Mouse (Mus musculus) limb, embryonic 11.5 days (tissue): ENCODE measurements at regions not wholly inside any gene's neighbourhood (a gene's known extent, or its start where the extent isn't known, plus 50 kb on each side); places are given as distances from the start of the nearest gene placed in this dataset.

Experiments
- ATAC-seq: fragments of 200-750 bp; cut with Nextera tagmentation; 2 replicates; pipeline ENCODE4 v1.8.0; 2017; ENCODE audit warnings: low read depth; ENCODE audit not compliant: insufficient number of reproducible peaks, low FRiP score, low TSS enrichment
- DNase-seq: peaks from one replicate; pipeline ENCODE4 v3.0.0-alpha.2; 2015; ENCODE audit warnings: low spot score
- H3K27ac ChIP-seq: fragments of 300-500 bp; sonication (generic); replicated peaks from 2 replicates; pipeline ENCODE4 v1.5.1; 2014; ENCODE audit warnings: low read depth, mild to moderate bottlenecking, low read length
- H3K27me3 ChIP-seq: fragments of 300-500 bp; sonication (generic); 2 replicates; pipeline ENCODE4 v1.6.1; 2014; ENCODE audit warnings: mild to moderate bottlenecking, low read length, mixed read lengths; ENCODE audit not compliant: control insufficient read depth, insufficient read depth
- H3K36me3 ChIP-seq: fragments of 300-500 bp; sonication (generic); 2 replicates; pipeline ENCODE4 v1.6.1; 2014; ENCODE audit warnings: mild to moderate bottlenecking, low read length, moderate library complexity, mixed read lengths; ENCODE audit not compliant: control insufficient read depth, insufficient read depth
- H3K4me1 ChIP-seq: fragments of 300-500 bp; sonication (generic); 2 replicates; pipeline ENCODE4 v1.6.1; 2014; ENCODE audit warnings: low read length, mixed read lengths; ENCODE audit not compliant: control insufficient read depth, insufficient read depth
- H3K4me2 ChIP-seq: fragments of 300-500 bp; sonication (generic); 2 replicates; pipeline ENCODE4 v1.6.1; 2014; ENCODE audit warnings: low read depth, mild to moderate bottlenecking, moderate library complexity; ENCODE audit not compliant: severe bottlenecking
- H3K4me3 ChIP-seq: fragments of 300-500 bp; sonication (generic); 2 replicates; pipeline ENCODE4 v1.5.1; 2014; ENCODE audit warnings: low read depth, low read length
- H3K9ac ChIP-seq: fragments of 300-500 bp; sonication (generic); 2 replicates; pipeline ENCODE4 v1.6.1; 2014; ENCODE audit warnings: mild to moderate bottlenecking, low read length
- H3K9me3 ChIP-seq: fragments of 300-500 bp; sonication (generic); 2 replicates; pipeline ENCODE4 v1.6.1; 2016; ENCODE audit warnings: low read length; ENCODE audit not compliant: control insufficient read depth
- WGBS: fragments of 180-500 bp; shearing (Covaris S2); extraction: QIAGEN DNeasy Blood & Tissue Kit; methylation state at CpG from one replicate; pipeline ENCODE4 v1.1.7; 2014; 5-methylcytosine and 5-hydroxymethylcytosine counted together

DNA sequence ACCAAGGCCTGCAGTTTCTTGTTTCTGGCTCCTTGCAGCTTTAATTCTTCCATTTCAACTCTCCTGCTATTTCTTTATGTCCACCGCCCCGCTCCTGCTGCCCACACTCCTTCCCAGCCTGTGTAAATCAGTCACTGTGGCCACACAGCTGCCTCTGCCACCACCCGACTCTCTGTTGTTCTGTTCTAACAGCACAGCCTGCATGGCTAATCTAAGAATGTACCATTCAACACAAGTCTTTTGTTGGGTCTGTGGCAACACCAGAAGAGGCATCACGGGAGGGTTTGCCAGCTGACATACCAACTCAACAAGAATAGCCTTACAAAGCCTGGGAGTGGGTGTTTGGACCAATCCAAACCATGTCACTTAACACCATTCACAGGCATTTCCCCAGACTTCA lies 264.9 kb upstream of the Pum3 start:
- DNase-seq (no peak), ATAC-seq (no peak)
- Histone ChIP-seq H3K36me3 (no peaks in the 10 kb centered on the region), H3K9ac (no peak overlapping the region), H3K4me1 (no peaks in the 10 kb centered on the region), H3K27ac (no peak overlapping the region), H3K27me3 (no peaks in the 10 kb centered on the region), H3K4me3 (no peak overlapping the region), H3K9me3 (no peaks in the 10 kb centered on the region), H3K4me2 (no peak overlapping the region)
- WGBS: 79% methylated on average over 4 of the region's 4 CpGs

DNA sequence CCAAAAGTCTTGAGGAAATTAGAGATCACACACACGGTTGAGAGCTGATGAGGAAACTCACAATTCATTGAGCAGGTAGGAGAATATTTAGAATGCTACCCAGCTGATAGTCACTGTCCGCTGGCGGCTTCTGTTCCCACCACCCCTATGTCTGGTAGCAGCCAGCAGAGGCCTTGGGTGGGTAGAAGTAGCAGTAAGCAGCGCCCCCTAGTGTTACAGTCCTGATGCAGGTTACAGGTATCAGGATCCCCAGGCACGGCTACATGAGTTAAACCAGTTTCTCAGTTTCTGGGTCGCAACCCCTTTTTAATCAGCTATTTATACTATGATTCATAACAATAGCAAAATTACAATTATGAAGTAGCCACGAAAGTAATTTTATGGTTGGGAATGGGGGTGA lies 264.1 kb upstream of the Pum3 start:
- no peak overlapping the region for H3K9ac ChIP-seq
- DNase-seq: no peak
- no peaks in the 10 kb centered on the region for H3K27me3 ChIP-seq
- H3K9me3 ChIP-seq: no peaks in the 10 kb centered on the region
- 74% methylated on average over 7 of the region's 7 CpGs for WGBS
- no peak overlapping the region for H3K4me3 ChIP-seq
- no peaks in the 10 kb centered on the region for H3K4me1 ChIP-seq
- H3K4me2 ChIP-seq: no peak overlapping the region
- ATAC-seq: no peak
- no peak overlapping the region for H3K27ac ChIP-seq
- no peaks in the 10 kb centered on the region for H3K36me3 ChIP-seq

DNA sequence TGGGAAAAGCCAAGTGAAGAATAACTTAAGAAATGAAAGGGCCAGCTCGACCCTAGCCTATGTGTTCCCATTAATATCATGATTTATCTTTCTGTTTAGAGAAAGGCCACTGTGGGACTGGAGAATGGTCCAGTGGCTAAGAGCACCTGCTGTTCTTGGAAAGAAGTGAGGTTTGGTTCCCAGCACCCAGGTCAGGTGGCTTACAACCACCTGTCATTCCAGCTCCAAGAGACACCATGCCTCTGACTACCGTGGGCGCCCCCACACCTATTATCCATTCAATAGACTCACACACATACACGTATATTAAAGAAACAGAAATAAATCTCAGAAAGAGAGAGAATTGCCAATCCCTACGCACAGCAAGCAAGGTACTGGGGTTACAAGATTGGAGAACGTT lies 263.3 kb upstream of the Pum3 start:
- Histone ChIP-seq H3K4me3 (no peak overlapping the region), H3K4me1 (no peaks in the 10 kb centered on the region), H3K9me3 (no peaks in the 10 kb centered on the region), H3K9ac (no peak overlapping the region), H3K36me3 (no peaks in the 10 kb centered on the region), H3K27ac (no peak overlapping the region), H3K4me2 (no peak overlapping the region), H3K27me3 (no peaks in the 10 kb centered on the region)
- no peak for ATAC-seq
- DNase-seq: no peak
- 91% methylated on average over 6 of the region's 6 CpGs for WGBS

DNA sequence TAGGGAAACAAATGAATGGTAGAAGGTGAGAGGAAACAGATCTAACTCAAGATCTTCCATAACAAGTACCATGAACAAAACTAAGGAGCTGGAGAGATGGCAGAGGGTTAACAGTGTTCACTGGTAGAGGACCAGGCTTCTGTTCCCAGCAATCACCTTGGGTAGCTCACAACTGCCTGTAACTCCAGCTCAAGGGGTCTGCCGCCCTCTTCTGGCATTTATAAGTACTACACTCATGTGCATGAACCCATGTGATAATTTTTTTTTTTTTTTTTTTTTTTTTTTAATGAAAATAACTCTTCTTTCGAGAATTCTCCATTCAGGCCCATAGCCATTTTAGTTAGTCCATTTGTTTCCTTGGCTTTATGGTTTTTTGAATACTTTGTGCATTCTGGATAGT lies 253.8 kb upstream of the Pum3 start:
- DNase-seq (no peak), ATAC-seq (no peak)
- Histone ChIP-seq H3K4me2 (no peak overlapping the region), H3K27ac (no peak overlapping the region), H3K4me3 (no peak overlapping the region), H3K36me3 (no peaks in the 10 kb centered on the region), H3K9ac (no peak overlapping the region), H3K9me3 (no peaks in the 10 kb centered on the region; the same call in 1 of the 2 replicates), H3K4me1 (no peaks in the 10 kb centered on the region), H3K27me3 (no peaks in the 10 kb centered on the region)
- WGBS: 46% methylated on average over 2 of the region's 2 CpGs

DNA sequence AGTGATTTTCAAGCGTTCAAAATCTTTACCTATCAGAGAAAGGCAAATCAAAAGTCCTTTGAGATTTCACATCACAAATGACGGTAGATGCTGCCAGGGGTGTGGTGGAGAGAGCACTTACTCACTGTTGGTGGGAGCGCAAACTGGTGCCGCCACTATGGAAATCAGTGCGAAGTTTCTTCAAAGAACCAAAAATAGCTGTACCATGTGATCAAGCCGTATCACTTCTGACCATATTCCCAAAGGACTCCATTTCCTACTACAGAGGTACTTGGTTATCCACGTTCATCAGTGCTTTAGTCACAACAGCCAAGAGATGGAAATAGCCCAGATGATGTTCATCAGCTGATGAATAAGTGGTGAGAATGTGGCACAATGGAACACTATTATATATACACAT lies 249.8 kb upstream of the Pum3 start:
- WGBS: 84% methylated on average over 7 of the region's 7 CpGs
- no peaks in the 10 kb centered on the region for H3K4me1 ChIP-seq
- H3K27me3 ChIP-seq: no peaks in the 10 kb centered on the region
- ATAC-seq (no peak), DNase-seq (no peak)
- no peak overlapping the region for H3K27ac ChIP-seq
- no peaks in the 10 kb centered on the region for H3K36me3 ChIP-seq
- H3K9ac ChIP-seq: no peak overlapping the region
- H3K4me2 ChIP-seq: no peak overlapping the region
- H3K4me3 ChIP-seq: no peak overlapping the region
- no peaks in the 10 kb centered on the region for H3K9me3 ChIP-seq

DNA sequence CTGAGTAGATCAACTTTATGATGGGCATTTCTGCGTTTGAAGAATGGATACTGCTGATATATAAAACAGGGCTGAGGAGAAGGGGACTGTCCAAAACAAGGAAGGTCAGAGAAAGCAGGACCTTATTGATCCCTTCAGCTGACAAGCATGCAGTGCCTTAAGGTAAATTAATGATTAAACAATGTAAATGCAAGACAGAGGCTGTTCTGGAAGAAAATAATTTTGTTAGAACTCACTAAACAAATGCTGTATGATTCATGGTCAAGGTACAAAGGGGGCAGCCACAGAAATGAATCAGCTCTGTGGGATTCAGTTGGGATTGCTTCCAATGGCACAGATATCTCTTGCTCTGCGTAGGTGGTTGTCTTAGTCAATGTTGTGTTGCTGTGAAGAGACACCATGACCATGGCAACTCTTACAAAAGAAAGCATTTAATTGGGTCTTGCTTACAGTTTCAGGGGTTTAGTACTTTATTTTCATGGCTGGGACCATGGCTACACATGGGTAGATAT lies 243.1 kb upstream of the Pum3 start:
- Histone ChIP-seq H3K27me3 (no peaks in the 10 kb centered on the region), H3K4me2 (no peak overlapping the region), H3K4me1 (no peaks in the 10 kb centered on the region), H3K36me3 (no peaks in the 10 kb centered on the region), H3K27ac (no peak overlapping the region), H3K9me3 (no peaks in the 10 kb centered on the region), H3K4me3 (no peak overlapping the region), H3K9ac (no peak overlapping the region)
- no peak for DNase-seq
- 85% methylated on average over 2 of the region's 2 CpGs for WGBS
- no peak for ATAC-seq

DNA sequence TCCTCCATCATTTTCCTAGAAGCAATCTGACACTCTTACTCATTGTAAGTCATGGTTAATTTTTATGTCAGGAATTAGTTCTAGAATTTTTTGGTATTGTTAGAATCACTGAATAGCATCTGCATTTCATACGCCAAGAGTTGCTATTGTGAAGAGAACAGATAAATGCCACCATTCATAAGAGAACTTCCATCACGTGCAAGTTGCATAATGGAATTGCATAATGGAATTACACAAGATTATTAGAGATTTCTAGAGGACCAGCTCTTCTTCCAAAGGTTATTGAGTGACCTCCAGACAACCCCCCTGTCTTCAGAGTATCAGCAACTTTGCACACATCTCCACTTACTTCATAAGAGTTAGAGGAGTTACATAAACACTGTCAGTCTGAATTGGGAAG lies 233.7 kb upstream of the Pum3 start:
- ATAC-seq: no peak
- H3K27ac ChIP-seq: no peak overlapping the region
- no peak overlapping the region for H3K4me2 ChIP-seq
- no peak overlapping the region for H3K9ac ChIP-seq
- no peaks in the 10 kb centered on the region for H3K27me3 ChIP-seq
- H3K36me3 ChIP-seq: no peaks in the 10 kb centered on the region
- no peak for DNase-seq
- H3K4me3 ChIP-seq: no peak overlapping the region
- H3K4me1 ChIP-seq: no peaks in the 10 kb centered on the region
- no peaks in the 10 kb centered on the region for H3K9me3 ChIP-seq
- 78% methylated on average over 2 of the region's 2 CpGs for WGBS

DNA sequence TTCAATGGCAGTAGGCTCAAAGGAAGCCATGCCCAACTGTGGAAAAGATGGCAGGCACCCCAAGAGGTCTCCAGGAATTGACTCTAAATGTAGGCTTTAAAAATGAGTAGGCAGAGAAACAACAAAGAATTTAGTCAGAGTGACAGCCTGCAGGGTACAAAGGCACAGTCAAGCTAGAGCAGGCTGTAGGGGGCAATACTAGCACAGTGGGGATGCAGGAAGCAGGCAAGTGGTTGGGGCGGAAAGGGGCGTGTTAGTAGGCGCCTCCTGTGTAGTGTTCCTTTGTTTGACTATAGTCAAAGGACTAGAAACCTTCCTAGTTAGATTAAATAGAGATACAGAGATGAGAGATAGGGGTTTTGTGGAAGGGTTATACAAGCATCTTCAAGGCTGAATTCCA lies 211.4 kb upstream of the Pum3 start:
- no peak overlapping the region for H3K4me3 ChIP-seq
- WGBS: 66% methylated on average over 3 of the region's 3 CpGs
- no peaks in the 10 kb centered on the region for H3K4me1 ChIP-seq
- no peak overlapping the region for H3K9ac ChIP-seq
- H3K9me3 ChIP-seq: no peaks in the 10 kb centered on the region
- no peaks in the 10 kb centered on the region for H3K27me3 ChIP-seq
- H3K36me3 ChIP-seq: no peaks in the 10 kb centered on the region
- no peak for ATAC-seq
- no peak for DNase-seq
- H3K27ac ChIP-seq: no peak overlapping the region
- no peak overlapping the region for H3K4me2 ChIP-seq

DNA sequence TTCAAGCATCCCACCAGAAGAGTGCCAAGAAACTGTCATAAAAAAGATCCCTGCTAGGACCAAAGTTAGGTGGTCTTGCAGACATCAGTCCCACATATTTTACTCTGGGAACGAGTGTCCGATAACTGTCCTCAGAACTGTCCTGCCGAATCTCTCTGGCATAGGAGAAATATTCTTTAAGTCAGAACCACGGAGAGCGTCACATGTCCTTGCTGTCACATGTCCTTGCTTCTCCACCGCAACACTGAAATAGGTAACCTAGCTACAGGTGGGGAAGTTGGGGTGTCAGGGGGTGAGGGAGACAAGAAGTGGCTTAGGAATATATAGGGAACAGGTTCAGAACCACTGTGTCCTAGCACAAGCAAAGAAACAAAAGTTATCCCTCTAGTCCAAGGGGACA lies 203.5 kb upstream of the Pum3 start:
- Histone ChIP-seq H3K4me1 (no peaks in the 10 kb centered on the region), H3K4me2 (no peak overlapping the region), H3K9ac (no peak overlapping the region), H3K27ac (no peak overlapping the region), H3K27me3 (no peaks in the 10 kb centered on the region), H3K4me3 (no peak overlapping the region), H3K9me3 (no peaks in the 10 kb centered on the region), H3K36me3 (no peaks in the 10 kb centered on the region)
- ATAC-seq (no peak), DNase-seq (peak; percentile 23)
- 80% methylated on average over 6 of the region's 6 CpGs for WGBS
